Mouse (Mus musculus) lung, postnatal 4 days (tissue): Measurements from ENCODE around the gene Zfp219.
"Not testable (repeated sequence)": the region's sequence is repeated elsewhere in the genome, so short reads cannot be mapped to it uniquely, and the experiment has no call there.

ENCODE experiments used
- DNase-seq, 2 experiments: peaks; one replicate each; pipeline ENCODE4 v3.0.0; 2021

Zfp219 gene

DNA sequence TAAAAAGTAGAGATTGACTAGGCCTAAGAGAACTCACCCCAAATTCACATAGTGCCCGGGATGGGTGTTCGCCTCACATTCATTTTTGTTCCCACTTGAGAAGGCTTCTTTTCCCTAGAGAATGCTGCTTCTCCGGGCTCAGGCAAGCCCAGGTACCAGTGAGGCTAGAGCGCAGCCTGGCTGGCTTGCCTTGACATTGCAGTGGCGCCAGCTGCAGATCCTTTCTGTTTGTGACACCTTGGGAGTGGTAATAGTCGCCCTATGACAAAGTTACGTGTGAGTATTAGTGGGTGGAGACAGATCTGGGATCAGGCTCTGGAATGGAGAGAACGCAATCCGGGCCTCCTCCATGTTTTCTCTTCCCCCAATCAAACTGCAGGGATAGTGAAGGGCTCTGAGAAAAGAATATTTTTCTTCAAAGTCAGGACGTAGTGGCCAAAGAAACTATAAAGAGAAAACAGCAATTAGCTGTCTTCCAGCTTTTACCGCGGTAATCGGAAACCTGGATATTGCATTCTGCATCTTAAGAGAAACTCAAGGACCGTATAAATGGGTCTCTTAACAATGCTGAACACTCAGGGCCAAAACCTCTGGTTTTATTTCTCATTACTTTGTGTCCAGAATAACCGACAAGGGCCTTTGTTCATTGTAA lies at the start of gene Zfp219:
TSS of gene Zfp219 (minus strand) at position 248 of the 652 bp plus-strand sequence.
- peak; percentile 85 to 91 for DNase-seq

DNA sequence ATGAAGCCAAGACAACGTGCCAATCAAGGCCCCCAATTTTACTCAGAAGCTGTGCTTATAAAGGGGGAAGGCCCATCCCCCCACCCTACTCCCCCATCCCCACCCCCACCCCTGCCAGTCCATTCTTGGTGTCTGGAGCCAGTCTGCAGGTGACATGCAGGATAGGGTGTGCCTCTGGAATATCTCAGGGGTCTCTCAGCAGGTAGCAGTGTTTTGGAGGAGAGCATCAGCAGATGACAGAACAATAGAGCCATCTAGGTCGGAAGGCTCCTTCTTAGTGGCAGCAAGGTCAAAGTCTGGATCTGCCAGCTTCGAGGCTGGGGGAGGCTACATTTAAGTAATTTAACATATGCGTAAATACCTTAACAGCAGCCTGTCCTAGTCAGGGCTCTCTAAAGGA lies 45.6 kb upstream of the Zfp219 start:
- no peak for DNase-seq

DNA sequence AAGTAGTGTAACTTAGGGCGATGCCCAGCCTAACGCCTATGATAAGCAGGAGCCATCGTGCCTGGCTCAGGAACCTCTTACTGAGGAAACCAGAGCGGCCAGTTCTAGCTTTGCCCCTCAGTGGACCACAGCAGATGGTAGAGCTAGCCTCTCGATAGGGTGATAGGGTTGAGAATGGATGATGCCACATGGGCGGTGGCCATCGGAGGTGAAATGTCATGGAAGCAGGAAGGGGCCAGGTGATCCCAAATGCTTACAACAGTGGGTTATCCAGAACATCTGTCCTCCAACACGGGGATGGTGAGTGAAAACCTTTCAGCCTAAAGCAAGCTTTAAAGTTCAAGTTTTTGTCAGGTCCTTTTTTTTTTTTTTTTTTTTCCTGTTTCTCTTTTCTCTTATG lies 41.3 kb upstream of the Zfp219 start:
- DNase-seq = no peak

DNA sequence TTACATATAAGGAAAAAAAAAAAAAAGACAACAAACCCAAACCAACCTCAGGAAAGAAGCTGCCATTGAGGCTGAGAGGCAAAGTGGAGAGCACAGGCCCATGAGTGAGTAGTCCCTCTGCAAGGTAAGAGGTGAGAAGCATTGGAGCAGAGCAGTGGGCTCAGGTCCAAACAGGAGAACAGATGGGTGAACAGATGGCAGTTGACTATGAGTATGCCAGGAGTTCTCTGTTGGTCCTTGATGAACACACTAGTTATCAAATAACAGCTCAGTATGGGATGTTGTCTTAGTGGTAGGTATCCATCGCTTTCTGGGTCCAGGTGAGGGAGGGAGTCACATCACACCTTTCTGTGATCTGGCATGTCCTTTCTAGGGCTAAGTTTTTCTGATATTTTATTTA lies 40.3 kb upstream of the Zfp219 start:
- DNase-seq = no peak

DNA sequence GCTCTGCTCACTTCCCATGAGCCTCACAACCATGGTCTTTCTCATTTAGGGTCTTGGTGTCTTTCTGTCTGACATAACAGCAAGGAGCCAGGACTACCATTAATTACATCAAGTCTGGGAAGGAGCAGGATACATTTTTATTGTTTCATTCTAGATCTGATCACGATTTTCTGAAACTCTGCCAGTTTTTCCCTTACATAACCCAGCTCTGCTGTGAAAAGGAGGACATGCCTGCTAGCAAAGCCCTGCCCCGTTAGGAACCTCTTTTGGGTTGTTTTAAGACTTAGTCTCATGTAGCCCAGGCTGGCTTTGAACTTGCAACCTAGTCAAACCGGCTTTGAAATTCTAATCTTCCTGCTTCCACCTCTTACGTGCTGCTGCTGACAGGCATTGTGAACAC lies 39.4 kb upstream of the Zfp219 start:
- no peak for DNase-seq

DNA sequence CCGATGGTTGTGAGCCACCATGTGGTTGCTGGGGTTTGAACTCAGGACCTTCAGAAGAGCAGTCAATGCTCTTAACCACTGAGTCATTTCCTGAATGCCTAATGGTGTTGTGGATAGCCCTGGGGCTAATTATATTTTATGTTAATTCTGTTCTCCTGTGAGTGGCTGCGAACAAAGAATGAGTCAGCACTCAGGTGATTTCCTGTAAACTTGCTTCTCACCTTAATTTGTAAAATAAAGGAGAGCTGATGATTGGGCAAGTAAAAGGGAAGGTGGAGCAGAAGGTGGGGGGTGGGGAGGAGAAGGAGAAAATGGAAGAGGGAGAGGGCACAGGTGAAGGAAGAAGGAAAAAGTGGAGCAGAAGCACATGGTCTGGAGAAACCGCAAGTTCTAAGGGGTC lies 32.2 kb upstream of the Zfp219 start:
- not testable (repeated sequence) for DNase-seq

DNA sequence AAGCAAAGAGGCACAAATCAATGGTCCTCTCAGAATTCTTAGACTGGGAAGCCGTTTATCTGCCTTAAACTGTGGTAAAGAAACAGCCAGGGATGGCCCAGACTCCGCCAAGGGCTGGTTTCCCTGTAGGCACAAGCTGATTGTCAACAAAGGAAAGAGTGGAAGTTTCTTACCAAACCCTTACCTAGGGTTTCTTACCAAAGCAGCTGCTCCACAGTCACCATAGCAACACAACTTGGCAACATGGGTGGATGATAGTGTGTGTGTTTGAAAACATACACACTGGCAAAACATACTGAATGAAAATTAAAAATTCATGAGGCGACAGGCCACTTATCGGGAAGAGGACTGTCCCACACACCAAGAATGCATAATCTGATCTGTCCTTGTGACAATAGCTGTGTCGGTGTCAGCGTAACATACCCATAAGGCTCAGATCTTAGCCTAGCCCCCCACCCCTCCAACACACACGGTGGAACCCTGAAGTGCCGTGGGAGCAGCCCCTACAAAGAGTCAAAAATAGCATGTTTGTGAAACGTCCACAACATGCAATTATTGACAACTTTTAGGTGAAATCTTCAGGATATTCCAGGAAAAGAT lies 25.5 kb upstream of the Zfp219 start:
- DNase-seq = no peak

DNA sequence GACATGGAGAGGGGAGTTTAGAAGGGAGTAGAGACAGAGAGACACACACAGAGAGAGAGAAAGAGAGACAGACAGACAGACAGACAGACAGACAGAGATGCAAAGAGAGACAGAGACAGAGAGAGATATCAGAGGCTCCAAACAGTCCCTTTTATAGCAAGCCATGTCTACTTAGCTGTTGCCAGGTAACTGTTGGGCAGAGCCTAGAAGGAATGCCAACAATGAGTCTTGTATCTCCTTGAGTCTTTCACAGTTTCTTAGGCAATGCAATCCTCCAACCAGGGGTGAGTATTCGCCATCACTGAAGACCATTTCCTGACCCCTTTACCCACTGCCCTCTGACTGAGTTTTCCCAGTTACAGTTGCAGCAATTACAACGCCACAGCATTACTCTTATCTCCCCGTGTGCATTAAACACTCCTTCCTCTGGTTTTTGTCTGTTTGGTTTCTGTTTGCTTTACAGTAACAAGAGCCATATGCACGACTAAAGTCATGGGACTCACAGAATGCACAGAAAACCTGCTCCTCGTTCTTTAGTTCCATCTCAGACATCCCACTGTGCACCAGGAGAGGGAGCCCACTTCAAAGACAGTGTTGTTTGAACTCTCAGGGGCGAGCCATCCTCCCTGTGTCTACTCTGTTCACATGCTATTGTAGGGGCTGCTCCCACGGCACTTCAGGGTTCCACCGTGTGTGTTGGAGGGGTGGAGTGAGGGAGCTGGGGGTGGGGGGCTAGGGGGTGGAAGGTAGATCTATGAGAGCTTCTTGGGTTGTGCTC lies 24.6 kb upstream of the Zfp219 start:
- DNase-seq = peak in 1 of 2 experiments; percentile 35

DNA sequence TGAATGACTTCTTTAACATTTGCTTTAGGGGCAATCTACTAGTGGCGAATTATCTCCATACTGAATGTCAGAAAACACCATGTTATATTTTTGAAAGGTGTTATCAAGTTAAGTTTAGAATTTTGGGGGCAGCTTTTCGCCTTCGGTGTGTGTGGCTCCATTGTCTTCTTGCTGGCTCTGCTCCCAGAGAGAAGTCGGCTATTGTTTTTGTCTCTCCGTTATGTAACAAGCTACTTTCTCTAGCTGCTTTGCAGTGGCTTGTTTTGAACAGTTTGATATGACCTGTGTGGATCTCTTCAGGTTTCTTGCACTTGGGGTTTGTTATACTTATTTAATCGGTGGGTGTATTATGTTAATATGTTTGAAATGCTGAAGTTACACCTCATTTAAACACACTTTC lies 22.9 kb upstream of the Zfp219 start:
- DNase-seq = no peak

DNA sequence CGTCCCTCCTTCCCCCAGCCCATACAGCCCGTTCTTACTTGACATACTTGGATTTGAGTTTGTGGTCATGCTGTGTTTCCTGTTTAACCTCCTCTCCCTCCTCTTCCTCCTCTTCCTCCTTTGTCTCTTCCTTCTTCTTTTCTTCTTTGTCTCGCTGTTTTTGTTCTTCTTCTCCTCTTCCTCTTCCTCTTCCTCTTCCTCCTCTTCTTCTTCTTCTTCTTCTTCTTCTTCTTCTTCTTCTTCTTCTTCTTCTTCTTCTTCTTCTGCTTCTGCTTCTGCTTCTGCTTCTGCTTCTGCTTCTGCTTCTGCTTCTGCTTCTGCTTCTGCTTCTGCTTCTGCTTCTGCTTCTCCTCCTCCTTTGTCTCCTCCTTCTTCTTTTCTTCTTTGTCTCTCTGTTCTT lies 21.8 kb upstream of the Zfp219 start, which contains the start of gene Olfr221:
TSS of gene Olfr221 (minus strand) at position 101 of the 400 bp plus-strand sequence.
- not testable (repeated sequence) for DNase-seq

DNA sequence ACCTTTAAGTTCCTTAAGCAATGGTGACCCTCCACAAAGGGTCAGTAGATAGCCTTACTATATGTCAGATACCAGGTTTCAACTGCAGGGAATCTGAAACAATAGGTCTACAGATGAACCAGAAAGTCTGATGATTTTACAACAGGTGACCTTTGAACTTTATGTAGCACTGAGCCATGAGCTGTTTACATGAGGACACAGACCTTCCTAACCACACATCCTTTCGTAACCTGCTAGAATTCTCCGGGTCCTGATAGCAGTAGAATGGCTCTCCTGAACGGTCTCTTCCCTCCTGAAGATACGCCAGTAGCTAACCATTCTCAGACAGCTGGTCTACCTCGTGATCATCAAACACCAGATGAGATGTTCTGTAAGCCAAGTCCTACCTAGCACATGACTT lies 18.8 kb upstream of the Zfp219 start:
- no peak for DNase-seq

DNA sequence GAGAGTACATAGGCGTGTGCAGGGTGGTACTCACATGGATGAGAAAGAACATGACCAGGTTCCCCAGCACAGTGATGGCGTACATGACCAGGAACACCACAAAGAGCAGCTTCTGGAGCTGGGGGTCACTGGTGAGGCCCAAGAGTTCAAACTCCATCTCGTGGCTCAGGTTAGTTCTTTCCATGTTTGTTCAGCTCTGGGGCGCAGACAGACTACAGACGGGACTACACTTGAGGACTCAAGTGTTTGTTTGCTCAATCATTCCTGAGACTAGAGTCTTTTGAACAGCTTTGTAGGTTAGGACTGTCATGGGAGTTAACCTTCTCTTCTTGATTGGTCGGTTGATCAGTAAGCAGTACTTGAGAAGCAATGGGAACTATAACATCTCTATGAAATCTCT lies 15.4 kb upstream of the Zfp219 start:
- no peak for DNase-seq

DNA sequence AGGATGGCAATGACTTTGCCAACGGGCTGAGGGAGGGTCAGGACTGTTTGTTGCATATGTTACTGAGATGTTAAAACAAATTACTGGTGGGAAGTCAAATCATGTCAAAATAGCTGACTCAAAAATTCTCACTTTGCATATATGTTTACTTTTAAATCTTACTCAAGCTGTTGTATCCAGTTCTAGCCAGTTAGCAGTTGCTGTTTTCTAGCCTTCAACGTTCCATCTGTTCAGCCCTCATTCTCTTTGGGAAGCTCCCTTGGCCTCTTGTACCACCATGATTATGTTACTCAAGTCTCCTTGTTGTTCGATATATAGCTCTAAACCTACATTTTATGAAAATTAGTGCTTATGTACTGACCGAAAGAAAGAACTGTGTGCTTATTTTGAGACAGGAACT lies 5.8 kb upstream of the Zfp219 start:
- no peak for DNase-seq

DNA sequence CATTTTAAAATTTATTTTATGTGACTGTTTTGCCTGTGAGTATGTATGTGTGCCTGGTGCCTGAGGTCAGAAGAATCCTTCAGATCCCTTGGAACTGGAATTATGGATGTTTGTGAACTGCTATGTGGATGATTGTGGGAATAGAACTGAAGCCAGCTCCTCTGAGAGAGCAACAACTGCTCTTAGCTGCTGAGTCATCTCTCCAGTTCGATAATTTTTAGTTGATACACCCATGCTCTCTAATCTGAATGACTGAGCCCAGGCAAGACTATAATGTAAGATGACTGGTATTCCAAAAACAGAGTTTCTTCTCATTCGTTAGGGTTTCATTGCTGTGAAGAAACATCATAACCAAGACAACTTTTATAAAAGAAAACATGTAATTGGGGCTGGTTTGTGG lies 3.6 kb upstream of the Zfp219 start:
- no peak for DNase-seq

DNA sequence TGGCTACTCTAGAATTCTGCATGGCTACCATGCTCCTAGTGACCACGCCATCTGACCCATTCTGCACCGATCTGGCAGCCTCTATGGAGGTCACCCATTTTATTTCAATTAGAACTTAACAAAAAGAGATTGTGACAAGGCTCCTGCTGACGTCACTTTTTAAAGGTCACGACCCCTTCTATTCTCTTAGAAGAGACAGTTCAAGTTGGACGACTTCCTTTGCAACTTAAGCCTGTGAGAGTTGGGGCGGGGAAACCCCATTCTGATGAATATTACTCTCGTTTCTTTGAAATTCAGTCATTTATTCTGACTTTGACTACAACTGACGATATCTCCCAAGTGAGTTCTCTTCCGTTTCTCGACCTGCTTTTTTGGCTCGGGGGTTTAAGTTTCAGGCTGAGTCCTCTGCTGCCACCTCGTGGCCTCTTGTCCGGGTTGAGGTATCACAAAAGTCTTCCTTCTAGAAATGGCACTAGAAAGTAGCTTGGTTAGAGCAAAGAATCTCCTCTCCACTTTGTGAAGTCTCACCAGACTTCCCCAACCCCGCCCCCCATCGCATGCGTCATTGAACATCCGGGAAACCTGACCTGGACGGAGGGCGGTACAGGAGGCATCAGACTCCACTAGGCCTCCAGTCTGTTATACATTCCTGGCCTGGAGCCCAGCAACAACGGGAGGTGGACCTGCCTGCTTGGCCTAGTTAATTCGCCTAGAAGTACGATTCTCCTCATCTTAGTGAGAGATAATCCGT lies 2.4 kb upstream of the Zfp219 start:
- peak; percentile 94 for DNase-seq

DNA sequence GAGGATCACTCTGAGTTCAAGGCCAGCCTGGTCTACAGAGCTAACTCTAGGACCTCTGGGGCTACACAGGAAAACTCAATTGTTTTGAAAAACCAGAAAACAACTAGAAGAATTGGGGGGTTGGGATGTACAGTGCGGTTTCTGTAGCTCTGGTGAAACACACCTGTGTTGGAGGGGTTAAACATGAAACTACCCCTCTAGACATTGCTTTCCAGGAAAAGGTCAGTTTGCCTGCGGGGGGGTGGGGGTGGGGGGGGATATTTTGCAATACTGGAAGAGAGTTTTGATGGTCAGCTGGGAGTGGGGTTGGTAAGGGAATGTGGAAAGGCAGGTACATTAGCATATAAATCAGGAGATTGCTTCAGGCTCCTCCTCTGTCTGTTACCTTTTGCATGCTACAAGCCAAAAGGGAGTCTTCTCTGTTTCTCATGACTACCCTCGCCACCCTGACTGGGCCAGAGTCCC lies 1.7 kb upstream of the Zfp219 start:
- DNase-seq = no peak

DNA sequence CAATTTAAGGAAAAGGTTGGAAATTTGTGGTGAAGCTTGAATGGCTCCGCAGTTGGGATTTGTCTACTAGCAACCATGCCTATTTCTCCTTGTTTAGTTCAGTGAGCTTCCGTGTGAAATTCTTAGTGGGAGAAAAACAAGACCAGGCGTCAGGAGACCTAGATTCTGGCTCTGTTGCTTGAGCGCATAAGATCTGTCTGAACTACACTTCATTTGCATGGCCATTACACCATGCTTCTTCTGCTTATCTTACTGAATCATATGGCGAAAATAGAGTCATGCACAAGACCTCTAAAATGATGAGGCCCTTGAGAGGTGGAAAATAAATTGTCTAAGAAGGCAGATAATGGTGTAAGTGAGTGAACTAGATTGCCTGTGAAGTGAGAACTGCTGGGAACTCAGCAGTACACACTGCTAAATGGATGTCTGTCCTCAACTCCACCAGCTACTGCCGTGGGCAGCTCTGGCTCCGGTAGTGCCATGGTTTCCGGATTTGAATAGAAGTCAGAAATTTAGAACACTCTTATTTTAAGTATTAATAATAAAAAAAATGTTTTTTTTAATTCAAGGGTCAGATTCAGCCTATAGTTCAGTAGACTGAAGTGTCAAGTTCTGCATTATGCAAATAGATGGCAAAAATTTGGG lies 1.2 kb upstream of the Zfp219 start:
- DNase-seq = no peak

DNA sequence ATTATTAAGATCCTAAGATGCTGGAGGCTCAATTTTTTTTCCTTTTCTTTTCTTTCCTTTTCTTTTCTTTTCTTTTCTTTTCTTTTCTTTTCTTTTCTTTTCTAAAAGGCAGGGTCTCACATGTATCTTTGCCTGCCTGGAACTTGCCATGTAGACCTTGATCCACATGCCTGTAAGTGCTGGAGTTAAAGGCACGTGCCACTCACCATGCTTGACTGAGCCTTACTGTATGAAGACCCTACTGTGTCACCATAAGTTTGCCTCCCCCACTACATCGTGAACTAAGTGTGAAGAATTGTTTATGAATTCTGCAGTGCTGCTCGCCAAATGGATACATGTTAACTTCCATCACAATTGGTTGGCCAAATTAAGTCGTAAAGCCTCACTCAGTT lies 601 bp upstream of the Zfp219 start:
- DNase-seq = no peak

DNA sequence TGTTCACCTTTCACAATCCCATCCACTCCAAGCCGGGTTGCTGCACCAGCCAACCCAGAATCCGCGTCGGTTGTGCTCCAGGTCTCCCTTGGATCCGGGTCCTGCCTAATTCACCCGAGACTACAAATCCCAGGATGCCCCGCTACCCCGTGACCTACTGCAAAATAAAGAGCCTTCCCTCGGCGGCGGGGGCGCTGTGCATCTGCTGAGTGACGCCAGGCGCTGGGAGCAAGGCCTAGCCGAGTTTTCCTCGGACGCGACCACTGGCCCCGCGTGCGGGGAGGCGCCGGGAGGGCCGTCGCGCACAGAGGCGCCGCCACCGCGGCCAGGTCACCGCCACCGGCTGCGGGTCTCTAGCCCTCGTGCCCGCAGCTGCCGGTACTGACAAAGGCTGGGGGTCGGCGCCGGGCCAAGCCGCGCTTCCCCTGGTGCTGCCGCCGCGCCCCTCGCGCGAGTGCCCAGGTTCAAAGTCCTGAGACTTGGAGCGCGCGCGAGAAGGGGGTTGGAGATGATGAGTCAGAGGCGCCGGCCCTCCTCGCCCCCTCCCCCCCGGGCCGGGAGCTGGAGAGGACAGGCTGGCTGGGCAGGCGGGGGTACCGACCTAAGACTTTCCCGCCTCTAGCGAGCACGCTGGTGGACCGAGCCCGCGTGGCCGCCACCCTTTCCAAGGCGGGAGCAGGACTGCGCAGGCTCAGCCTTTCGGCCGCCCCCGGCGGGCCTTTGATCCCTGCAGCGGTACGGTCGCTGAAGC lies 768 bp downstream of the Zfp219 start:
- peak; percentile 98 to 99 for DNase-seq

DNA sequence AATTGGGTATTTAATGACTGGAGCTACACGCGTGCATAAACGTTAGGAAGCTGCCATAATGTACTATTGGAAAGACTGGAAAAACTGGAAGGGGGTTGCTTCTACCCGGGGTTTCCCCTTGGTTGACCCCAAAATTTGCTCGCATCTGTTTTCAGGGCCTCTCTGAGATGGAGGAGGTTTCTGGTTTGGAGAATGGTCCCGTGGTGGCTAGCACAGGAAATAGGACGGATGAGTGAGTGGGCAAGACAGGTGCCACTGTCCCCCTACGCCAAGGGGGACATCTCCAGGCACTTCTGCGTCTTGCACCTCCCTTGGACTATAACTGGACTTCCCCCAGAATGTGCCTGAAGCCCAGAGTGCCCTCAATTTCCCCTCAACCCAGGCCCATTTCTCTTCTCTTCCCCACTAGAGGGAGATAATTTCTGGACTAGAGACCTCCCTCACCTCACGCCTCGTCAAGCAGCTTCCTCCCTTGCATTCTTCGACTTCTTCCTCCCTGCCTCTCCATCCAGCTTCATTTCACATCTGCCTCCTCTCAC lies 1.4 kb downstream of the Zfp219 start:
- no peak for DNase-seq

DNA sequence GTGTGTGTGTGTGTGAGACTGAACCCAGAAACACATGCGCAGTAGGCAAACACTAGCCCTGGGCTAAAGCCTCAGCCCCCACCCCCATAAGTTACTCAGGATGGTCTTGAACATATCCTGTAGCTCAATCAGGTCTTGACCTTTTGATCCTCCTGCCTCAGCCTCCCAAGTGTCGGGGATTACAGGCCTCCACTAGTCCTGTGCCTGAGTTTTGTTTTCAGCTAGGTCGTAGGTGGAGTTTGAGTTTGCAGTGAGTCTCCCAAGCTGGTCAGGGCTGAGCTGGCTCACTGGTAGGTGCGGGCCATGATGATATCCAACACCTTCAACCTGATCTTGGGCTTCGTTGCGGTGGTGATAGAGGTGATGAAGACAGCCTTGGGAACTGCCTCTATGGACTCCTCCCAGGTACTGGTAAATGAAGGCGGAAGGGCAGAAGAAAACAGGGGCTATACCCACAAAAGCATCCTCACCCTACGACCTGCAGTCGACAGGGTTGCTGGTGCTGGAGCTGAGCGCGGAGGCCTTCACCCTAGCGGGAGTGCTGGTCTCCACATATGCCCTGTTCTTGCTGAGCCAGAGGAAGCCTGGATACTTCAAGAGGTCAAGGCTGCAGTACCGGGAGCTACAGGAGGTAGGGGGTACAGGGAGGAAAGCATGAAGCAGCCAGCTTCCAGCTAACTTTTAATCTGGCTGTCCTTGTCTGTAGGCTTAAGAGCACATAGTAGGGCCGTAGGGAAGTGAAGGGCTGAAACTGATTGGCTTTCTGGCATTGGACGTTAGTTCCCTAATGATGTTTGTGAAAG lies 2.1 kb downstream of the Zfp219 start:
- no peak for DNase-seq
